Mouse (Mus musculus) layer of hippocampus, postnatal 25 days (tissue): ENCODE results near the gene Arl5a. TPM values are rescaled to one million over a fixed set of nuclear protein-coding genes. Genes with fewer than 3 reads are reported as not detected.

Experiments used
- DNase-seq, 2 experiments: peaks; one replicate each; pipeline ENCODE4 v3.0.0; 2022; ENCODE audit warnings: mixed read lengths in 2 of 2, low spot score in 1 of 2; ENCODE audit errors: extremely low spot score in 1 of 2
- total RNA-seq, 2 experiments: library from RNA; stranded (reverse); gene quantifications; 2 replicates each; pipeline ENCODE4 v1.2.3; 2021

The Arl5a gene
- total RNA-seq, 2 experiments from 2014 or later: 57.8 to 63.1 TPM

GRCm38 (mm10) chr2:52369622-52370021, 55.1 kb downstream of the Arl5a start:
- no peak for DNase-seq

DNA sequence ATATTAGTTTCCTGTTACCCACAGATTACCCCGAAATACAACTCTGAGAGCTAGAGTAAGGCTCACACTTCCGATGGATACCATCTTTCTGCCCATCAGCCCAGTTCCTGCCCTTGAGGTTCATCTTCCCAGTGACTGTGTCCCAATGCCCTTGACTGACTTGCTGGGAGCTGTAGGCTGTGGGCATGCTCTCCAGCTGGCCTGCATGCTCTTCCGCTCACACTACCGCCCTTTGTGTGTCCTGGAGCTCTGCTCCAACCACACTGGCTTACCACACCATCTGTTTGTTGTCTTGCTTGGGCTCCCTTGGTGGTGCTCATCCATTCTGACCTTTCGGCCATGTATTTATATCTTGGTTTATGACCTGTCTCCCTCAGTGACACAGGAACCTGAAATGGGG, 57.0 kb downstream of the Arl5a start:
- DNase-seq: no peak

DNA sequence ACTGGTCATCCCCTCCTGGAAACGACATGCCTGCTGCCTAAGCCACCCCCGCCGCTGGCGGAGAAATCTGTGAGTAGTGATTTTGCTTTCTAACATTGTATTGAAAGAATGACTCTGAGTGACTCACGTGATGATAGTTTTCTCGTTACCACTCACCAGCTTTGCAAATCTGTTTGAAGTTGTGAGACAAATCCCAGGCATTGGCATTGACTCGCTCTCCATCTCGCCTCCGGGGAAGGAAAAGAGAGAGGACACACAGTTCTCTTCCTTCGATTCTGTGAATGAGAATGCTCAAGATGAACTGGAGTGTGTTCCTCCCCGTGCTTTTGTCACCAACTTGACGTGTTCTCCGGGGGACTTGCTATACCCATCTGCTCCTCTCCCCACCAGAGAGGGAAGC, 57.5 kb downstream of the Arl5a start:
- DNase-seq: no peak

- no peak for DNase-seq
These were observed 63.6 kb downstream of the Arl5a start for GRCm38 (mm10) chr2:52361086-52361485.

- no peak for DNase-seq
These were observed 65.0 kb downstream of the Arl5a start for GRCm38 (mm10) chr2:52359722-52360121.

GRCm38 (mm10) chr2:52358156-52358555, 66.5 kb downstream of the Arl5a start:
- no peak for DNase-seq

GRCm38 (mm10) chr2:52351029-52351428, 73.7 kb downstream of the Arl5a start:
- DNase-seq: no peak

Other genes starting within 250 kb of the Arl5a start
- 1 to 10 TPM; 1.2 to 1.4 TPM for gene Neb, start 46.4 kb downstream of the Arl5a start, total RNA-seq